Mouse (Mus musculus): ENCODE results near the gene Syde2.

DNA sequence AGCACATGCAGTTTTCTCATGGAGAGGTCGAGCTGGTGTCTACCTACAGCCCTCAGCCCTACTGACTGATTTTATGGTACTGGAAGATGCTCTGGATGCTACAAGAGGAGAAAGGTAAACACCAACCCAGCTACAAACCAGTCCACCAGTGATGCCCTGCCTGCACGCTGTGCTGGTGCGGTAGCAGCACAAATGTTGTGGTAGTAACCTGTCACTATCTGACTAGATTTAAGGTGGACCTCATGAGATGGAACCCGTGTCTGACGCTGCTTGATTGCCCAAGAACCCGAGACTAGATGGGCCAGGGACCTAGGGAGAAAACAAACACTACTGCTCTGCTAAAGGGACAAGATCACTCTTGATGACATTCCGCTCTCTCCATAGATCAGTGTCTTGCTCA, 69.5 kb downstream of the Syde2 start:
- TF ChIP-seq CTCF (conservative IDR thresholded peaks at IDR 0.05; ENCODE audit: low read length) (no peak), NANOG (IDR thresholded peaks at IDR 0.05; ENCODE audit: borderline replicate concordance, low read length) (no peak), POU5F1 (IDR thresholded peaks at IDR 0.05; ENCODE audit: borderline replicate concordance, low read length) (no peak)
